Mouse (Mus musculus) hindbrain, embryonic 13.5 days (tissue): Measurements from ENCODE around the gene Nrxn1. TPM values are rescaled to one million over a fixed set of nuclear protein-coding genes. Genes with fewer than 3 reads are reported as not detected.
A peak's percentile ranks its signal among the peaks of the same experiment; 100 is the strongest.

Source experiments
- ATAC-seq: fragments of 200-750 bp; cut with Nextera tagmentation; 2 replicates; pipeline ENCODE4 v1.8.0; 2017; ENCODE audit warnings: moderate TSS enrichment; ENCODE audit not compliant: low FRiP score
- H3K27ac ChIP-seq: fragments of 300-500 bp; sonication (generic); 2 replicates; pipeline ENCODE4 v1.5.1; 2015; ENCODE audit warnings: inconsistent platforms, mild to moderate bottlenecking, moderate library complexity
- H3K27me3 ChIP-seq: fragments of 300-500 bp; sonication (generic); 2 replicates; pipeline ENCODE4 v1.6.1; 2015; ENCODE audit warnings: mild to moderate bottlenecking, inconsistent platforms
- H3K36me3 ChIP-seq: fragments of 300-500 bp; sonication (generic); 2 replicates; pipeline ENCODE4 v1.6.1; 2015; ENCODE audit warnings: mild to moderate bottlenecking, inconsistent platforms
- H3K4me1 ChIP-seq: fragments of 300-500 bp; sonication (generic); replicated peaks from 2 replicates; pipeline ENCODE4 v1.6.1; 2015; ENCODE audit warnings: inconsistent platforms
- H3K4me2 ChIP-seq: fragments of 300-500 bp; sonication (generic); 2 replicates; pipeline ENCODE4 v1.6.1; 2015; ENCODE audit warnings: inconsistent platforms, mild to moderate bottlenecking, moderate library complexity
- H3K4me3 ChIP-seq: fragments of 300-500 bp; sonication (generic); 2 replicates; pipeline ENCODE4 v1.5.1; 2015; ENCODE audit warnings: mild to moderate bottlenecking, inconsistent platforms
- H3K9ac ChIP-seq: fragments of 300-500 bp; sonication (generic); 2 replicates; pipeline ENCODE4 v1.6.1; 2015; ENCODE audit warnings: mild to moderate bottlenecking, inconsistent platforms
- H3K9me3 ChIP-seq: fragments of 300-500 bp; sonication (generic); 2 replicates; pipeline ENCODE4 v1.6.1; 2016; ENCODE audit warnings: inconsistent platforms
- WGBS: fragments of 180-500 bp; shearing (Covaris S2); methylation state at CpG from one replicate; pipeline ENCODE4 v1.1.7; 2015; 5-methylcytosine and 5-hydroxymethylcytosine counted together
- polyA plus RNA-seq: library from polyadenylated mRNA; unstranded; fragments of >200 nt; fragmentation: Nextera tagmentation; extraction: Ambion mirVana; gene quantifications from 2 replicates; pipeline ENCODE4 v1.2.1, GENCODE M21; 2015

Gene Nrxn1
- polyA plus RNA-seq, 1 experiment from 2014 or later: 143 TPM

DNA sequence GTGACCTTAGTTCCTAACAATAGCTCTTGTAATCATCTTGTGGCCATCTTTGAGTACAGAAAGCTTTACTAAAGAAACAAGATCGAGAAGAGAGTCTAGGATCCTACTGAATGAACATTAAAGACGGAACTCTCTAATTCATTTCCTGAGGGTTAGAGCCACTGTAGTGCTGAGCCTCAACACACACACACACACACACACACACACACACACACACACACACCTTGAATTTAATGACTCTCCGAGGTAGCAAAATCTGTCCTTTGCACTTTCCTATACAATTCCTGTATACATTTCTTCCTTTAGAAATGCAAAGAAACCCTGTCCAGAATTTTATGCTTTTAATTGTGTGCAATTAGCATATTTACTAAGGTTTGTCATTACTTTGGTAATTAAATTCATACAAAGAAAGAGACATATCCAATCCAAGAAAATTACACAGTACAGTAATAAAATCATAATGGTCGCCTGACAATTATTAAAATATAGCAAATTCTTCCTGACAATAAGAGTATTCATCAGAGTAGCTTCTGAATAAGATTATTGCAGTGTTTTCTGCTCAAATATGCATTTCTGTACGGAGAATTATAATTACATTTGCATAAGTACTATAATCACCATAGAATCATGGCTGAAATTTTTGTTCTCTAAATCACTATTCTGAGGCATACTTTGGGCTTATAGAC is 969.9 kb downstream of the Nrxn1 start:
- no peaks in the 10 kb centered on the region for H3K4me1 ChIP-seq
- H3K9ac ChIP-seq: no peak overlapping the region
- H3K9me3 ChIP-seq: no peaks in the 10 kb centered on the region
- H3K4me2 ChIP-seq: no peak overlapping the region
- no peak for ATAC-seq
- H3K4me3 ChIP-seq: no peak overlapping the region
- no peaks in the 10 kb centered on the region for H3K27me3 ChIP-seq
- WGBS: 87% methylated on average over 5 of the region's 5 CpGs
- H3K27ac ChIP-seq: no peak overlapping the region
- H3K36me3 ChIP-seq: no peaks in the 10 kb centered on the region

- no peak for ATAC-seq
- H3K27me3 ChIP-seq: no peaks in the 10 kb centered on the region
- H3K4me1 ChIP-seq: no peaks in the 10 kb centered on the region
- no peaks in the 10 kb centered on the region for H3K36me3 ChIP-seq
- H3K27ac ChIP-seq: no peak overlapping the region
- no peak overlapping the region for H3K9ac ChIP-seq
- H3K4me2 ChIP-seq: no peak overlapping the region
- no peaks in the 10 kb centered on the region for H3K9me3 ChIP-seq
- H3K4me3 ChIP-seq: no peak overlapping the region
- 88% methylated on average over 2 of the region's 2 CpGs for WGBS
Measured at GRCm38 (mm10) chr17:90116241-90116640, 976.6 kb downstream of the Nrxn1 start.

- Histone ChIP-seq H3K27me3 (no peaks in the 10 kb centered on the region), H3K4me1 (no peaks in the 10 kb centered on the region), H3K9ac (no peak overlapping the region), H3K36me3 (no peaks in the 10 kb centered on the region), H3K27ac (no peak overlapping the region), H3K4me3 (no peak overlapping the region), H3K4me2 (no peak overlapping the region), H3K9me3 (no peaks in the 10 kb centered on the region)
- 82% methylated on average over 3 of the region's 3 CpGs for WGBS
- ATAC-seq: no peak
Measured at GRCm38 (mm10) chr17:90094999-90095398, 997.9 kb downstream of the Nrxn1 start.

GRCm38 (mm10) chr17:90088314-90088650 is 1004.6 kb downstream of the Nrxn1 start:
- Histone ChIP-seq H3K4me3 (peak overlapping the region; percentile 40), H3K9ac (peak overlapping the region; percentile 65), H3K9me3 (no peaks in the 10 kb centered on the region), H3K4me1 (peaks cover 8% of the 10 kb centered on the region), H3K27me3 (no peaks in the 10 kb centered on the region), H3K4me2 (peak overlapping the region; percentile 61), H3K36me3 (no peaks in the 10 kb centered on the region), H3K27ac (peak overlapping the region; percentile 89)
- ATAC-seq: peak; percentile 99
- WGBS: under 1% methylated on average over 12 of the region's 12 CpGs

GRCm38 (mm10) chr17:90087616-90088313 is 1005.1 kb downstream of the Nrxn1 start:
- no peaks in the 10 kb centered on the region for H3K9me3 ChIP-seq
- peak overlapping the region; percentile 65; the same call in 1 of the 2 replicates for H3K9ac ChIP-seq
- H3K27ac ChIP-seq: peak overlapping the region; percentile 89
- no peak; the same call in 1 of the 2 replicates for ATAC-seq
- peak overlapping the region; percentile 61 for H3K4me2 ChIP-seq
- H3K4me3 ChIP-seq: peak overlapping the region; percentile 40
- H3K4me1 ChIP-seq: peaks cover 8% of the 10 kb centered on the region
- 38% methylated on average over 11 of the region's 11 CpGs for whole genome bisulfite sequencing
- H3K36me3 ChIP-seq: no peaks in the 10 kb centered on the region
- no peaks in the 10 kb centered on the region for H3K27me3 ChIP-seq

GRCm38 (mm10) chr17:90086826-90087225 is 1006.0 kb downstream of the Nrxn1 start:
- peak; percentile 79 for ATAC-seq
- H3K9ac ChIP-seq: 0 out of 2 replicates have a peak overlapping the region, but pooled peaks have one; percentile 29

DNA sequence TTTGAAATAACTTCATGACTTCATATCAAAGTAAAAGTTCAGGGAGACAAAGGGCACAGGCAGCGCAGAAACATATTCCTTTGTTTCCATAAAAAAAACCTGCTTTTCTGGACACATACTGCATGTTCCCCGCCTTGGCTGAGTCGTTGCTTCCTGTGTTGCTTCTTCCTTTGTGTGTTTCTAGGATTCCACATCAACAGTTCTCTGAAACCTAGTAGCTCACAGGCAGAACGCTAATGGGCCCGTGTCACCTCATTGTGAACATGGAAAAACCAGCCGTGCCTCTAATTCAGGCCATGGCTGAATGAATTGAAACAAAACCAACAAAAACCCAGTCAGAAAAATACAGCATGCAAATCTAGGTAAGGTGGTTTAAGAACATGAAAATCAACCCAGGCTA is 1013.9 kb downstream of the Nrxn1 start:
- ATAC-seq: peak; percentile 33; the same call in 1 of the 2 replicates
- H3K4me2 ChIP-seq: no peak overlapping the region
- H3K4me1 ChIP-seq: peaks cover 21% of the 10 kb centered on the region
- no peak overlapping the region for H3K4me3 ChIP-seq
- H3K27ac ChIP-seq: peak overlapping the region; percentile 63
- WGBS: 31% methylated on average over 6 of the region's 6 CpGs
- no peaks in the 10 kb centered on the region for H3K27me3 ChIP-seq
- no peak overlapping the region for H3K9ac ChIP-seq
- no peaks in the 10 kb centered on the region for H3K36me3 ChIP-seq
- H3K9me3 ChIP-seq: no peaks in the 10 kb centered on the region

More at GRCm38 (mm10) chr17:90086826-90087225, 1006.0 kb downstream of the Nrxn1 start:
- peak overlapping the region; percentile 86 for H3K27ac ChIP-seq
- no peaks in the 10 kb centered on the region for H3K9me3 ChIP-seq
- H3K4me2 ChIP-seq: peak overlapping the region; percentile 36
- peaks cover 8% of the 10 kb centered on the region for H3K4me1 ChIP-seq
- no peaks in the 10 kb centered on the region for H3K36me3 ChIP-seq
- 0 out of 2 replicates have a peak overlapping the region, but pooled peaks have one; percentile 4 for H3K4me3 ChIP-seq
- WGBS: 0% methylated on average over 1 of the region's 1 CpGs
- no peaks in the 10 kb centered on the region for H3K27me3 ChIP-seq

- WGBS: 40% methylated on average over 3 of the region's 3 CpGs
- no peaks in the 10 kb centered on the region for H3K9me3 ChIP-seq
- no peak overlapping the region for H3K4me2 ChIP-seq
- no peak overlapping the region for H3K4me3 ChIP-seq
- H3K27ac ChIP-seq: peak overlapping the region; percentile 60; the same call in 1 of the 2 replicates
- H3K36me3 ChIP-seq: no peaks in the 10 kb centered on the region
- H3K9ac ChIP-seq: no peak overlapping the region
- H3K27me3 ChIP-seq: no peaks in the 10 kb centered on the region
- H3K4me1 ChIP-seq: peaks cover 21% of the 10 kb centered on the region
- ATAC-seq: peak; percentile 67
Measured at GRCm38 (mm10) chr17:90078488-90078887, 1014.4 kb downstream of the Nrxn1 start.

DNA sequence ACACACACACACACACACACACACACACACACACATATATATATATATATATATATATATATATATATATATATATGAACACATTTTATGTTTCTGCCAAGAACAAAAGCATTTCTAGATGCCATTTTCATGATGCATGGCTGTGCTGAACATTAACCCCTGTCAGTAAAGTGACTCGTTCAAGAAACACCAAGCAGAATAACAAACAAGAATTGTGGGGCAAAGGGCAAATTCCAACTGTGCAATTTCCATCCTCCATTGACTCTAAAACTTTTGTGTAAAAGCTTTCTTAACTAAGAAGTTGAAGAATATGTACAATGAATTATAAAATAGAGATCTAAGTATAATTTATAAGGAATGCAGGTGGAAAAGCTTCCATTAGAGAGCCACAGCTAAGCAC is 1030.0 kb downstream of the Nrxn1 start:
- 13% methylated on average over 1 of the region's 1 CpGs for WGBS
- Histone ChIP-seq H3K27me3 (no peaks in the 10 kb centered on the region), H3K4me1 (peaks cover 21% of the 10 kb centered on the region), H3K4me2 (no peak overlapping the region), H3K9ac (no peak overlapping the region), H3K9me3 (no peaks in the 10 kb centered on the region), H3K27ac (no peak overlapping the region), H3K4me3 (no peak overlapping the region), H3K36me3 (no peaks in the 10 kb centered on the region)
- ATAC-seq: no peak

DNA sequence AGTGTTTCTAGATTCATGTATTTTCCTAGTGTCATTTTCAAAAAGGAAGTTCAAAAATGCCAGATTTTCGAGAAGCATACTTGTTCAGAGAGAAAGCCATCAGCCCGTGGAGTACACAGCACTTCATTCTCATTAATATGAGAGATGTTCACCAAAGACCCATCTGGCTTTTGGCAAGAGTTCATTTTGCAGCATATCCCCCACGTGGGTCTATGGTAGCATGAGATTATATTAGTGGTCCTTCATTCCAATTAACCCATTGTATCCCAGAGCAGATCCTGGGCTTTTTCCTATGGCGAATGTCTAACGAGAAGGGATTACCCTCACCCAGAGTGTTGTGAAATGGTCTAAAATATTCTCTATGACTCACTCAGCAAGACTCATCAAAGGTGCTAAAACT is 1032.0 kb downstream of the Nrxn1 start:
- Histone ChIP-seq H3K4me3 (no peak overlapping the region), H3K4me2 (no peak overlapping the region), H3K9me3 (no peaks in the 10 kb centered on the region), H3K4me1 (peaks cover 21% of the 10 kb centered on the region), H3K36me3 (no peaks in the 10 kb centered on the region), H3K27me3 (no peaks in the 10 kb centered on the region), H3K9ac (no peak overlapping the region), H3K27ac (no peak overlapping the region)
- peak; percentile 67 for ATAC-seq
- 38% methylated on average over 5 of the region's 5 CpGs for WGBS

DNA sequence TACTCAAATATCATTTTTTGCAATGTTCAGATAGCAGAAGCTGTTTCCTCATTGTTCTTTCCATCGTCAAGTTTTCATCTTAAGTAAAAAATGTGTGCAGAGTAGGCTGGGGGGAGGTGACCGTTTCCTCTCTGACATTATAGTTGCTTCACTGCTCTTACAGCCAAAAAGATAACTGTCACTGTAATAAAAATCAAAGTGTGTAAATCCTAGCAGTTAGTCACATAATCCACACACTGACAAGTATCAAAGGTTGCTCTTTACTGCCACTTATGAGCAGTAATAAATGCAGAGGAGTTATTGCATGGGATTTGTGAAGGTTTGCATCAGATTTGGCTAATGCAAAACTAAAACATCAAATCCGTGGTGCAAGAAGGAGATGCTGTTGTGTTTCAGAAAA is 1032.7 kb downstream of the Nrxn1 start:
- Histone ChIP-seq H3K36me3 (no peaks in the 10 kb centered on the region), H3K9ac (no peak overlapping the region), H3K4me3 (no peak overlapping the region), H3K4me1 (peaks cover 17% of the 10 kb centered on the region), H3K27me3 (no peaks in the 10 kb centered on the region), H3K9me3 (no peaks in the 10 kb centered on the region), H3K27ac (peak overlapping the region; percentile 75), H3K4me2 (no peak overlapping the region)
- WGBS: 43% methylated on average over 3 of the region's 3 CpGs
- ATAC-seq: no peak

GRCm38 (mm10) chr17:90059320-90060111 is 1033.4 kb downstream of the Nrxn1 start:
- Histone ChIP-seq H3K9ac (no peak overlapping the region), H3K4me2 (no peak overlapping the region), H3K9me3 (no peaks in the 10 kb centered on the region), H3K27me3 (no peaks in the 10 kb centered on the region), H3K4me1 (peaks cover 17% of the 10 kb centered on the region), H3K27ac (peak overlapping the region; percentile 60; the same call in 1 of the 2 replicates), H3K36me3 (no peaks in the 10 kb centered on the region), H3K4me3 (no peak overlapping the region)
- peak; percentile 65 for ATAC-seq
- 58% methylated on average over 7 of the region's 7 CpGs for WGBS
